In genomic region chr2:70332905-70333304, GRCm38 (mm10) we compare ENCODE assay signal across 22 mouse cellular contexts.
"Had no signal": no experiment of that assay in that cellular context is flagged by ENCODE, and none has a peak within 500 bp of the region (broad histone marks: within the 10 kb centered on the region; RNA-seq: fewer than 3 reads in every experiment).

No protein-coding gene starts in this region.

- DNase-seq: cerebellum, adult 2 months; cerebellum, adult 8-10 months; cerebellum, adult 9-10 months; cerebellum, adult 9-11 months; cerebellum, postnatal 25 days; cerebellum, postnatal 36 days; embryo, embryonic 11 days; forebrain, postnatal 0 days; gastrocnemius, postnatal 25 days had no signal

- H3K9me3 ChIP-seq: embryonic facial prominence, embryonic 10.5 days; embryonic facial prominence, embryonic 13.5 days; embryonic facial prominence, embryonic 15.5 days; forebrain, embryonic 10.5 days; forebrain, embryonic 12.5 days; forebrain, embryonic 13.5 days; forebrain, embryonic 15.5 days had no signal

- H3K27me3 ChIP-seq: embryonic facial prominence, embryonic 15.5 days; forebrain, embryonic 13.5 days; forebrain, embryonic 15.5 days had no signal

- H3K27ac ChIP-seq: embryonic facial prominence, embryonic 10.5 days; embryonic facial prominence, embryonic 12.5 days; embryonic facial prominence, embryonic 13.5 days; embryonic facial prominence, embryonic 15.5 days; forebrain, embryonic 10.5 days; forebrain, embryonic 12.5 days; forebrain, embryonic 13.5 days; forebrain, embryonic 15.5 days; gastrocnemius, adult 2 months; heart, adult 2 months had no signal

- H3K4me3 ChIP-seq: embryonic facial prominence, embryonic 10.5 days; embryonic facial prominence, embryonic 12.5 days; embryonic facial prominence, embryonic 13.5 days; embryonic facial prominence, embryonic 15.5 days; erythroblast, embryonic 14.5 days; forebrain, embryonic 10.5 days; forebrain, embryonic 12.5 days; forebrain, embryonic 13.5 days; forebrain, embryonic 15.5 days; gastrocnemius, adult 2 months; heart, adult 2 months had no signal

- ATAC-seq: forebrain, embryonic 13.5 days; forebrain, embryonic 14.5 days; forebrain, embryonic 15.5 days; forebrain, embryonic 16.5 days; forebrain, postnatal 0 days had no signal

- H3K9ac ChIP-seq: embryonic facial prominence, embryonic 12.5 days; embryonic facial prominence, embryonic 13.5 days; embryonic facial prominence, embryonic 15.5 days; forebrain, embryonic 12.5 days; forebrain, embryonic 13.5 days; forebrain, embryonic 15.5 days; forebrain, postnatal 0 days had no signal

- H3K4me2 ChIP-seq: embryonic facial prominence, embryonic 12.5 days; embryonic facial prominence, embryonic 13.5 days; embryonic facial prominence, embryonic 15.5 days; forebrain, embryonic 12.5 days; forebrain, embryonic 13.5 days; forebrain, embryonic 15.5 days had no signal

- H3K36me3 ChIP-seq: embryonic facial prominence, embryonic 10.5 days; embryonic facial prominence, embryonic 12.5 days; embryonic facial prominence, embryonic 13.5 days; embryonic facial prominence, embryonic 15.5 days; forebrain, embryonic 10.5 days; forebrain, embryonic 12.5 days; forebrain, embryonic 15.5 days had no signal
